Comparison of ENCODE assay signal across 15 mouse cellular contexts in genomic region chr2:31053426-31053825, GRCm38 (mm10).
"Had no signal": no experiment of that assay in that cellular context is flagged by ENCODE, and none has a peak within 500 bp of the region (broad histone marks: within the 10 kb centered on the region; RNA-seq: fewer than 3 reads in every experiment).

No protein-coding gene starts in this region.

- H3K4me1 ChIP-seq: neural tube, embryonic 15.5 days; stomach, embryonic 15.5 days had no signal

- H3K4me3 ChIP-seq: neural tube, embryonic 15.5 days; stomach, embryonic 15.5 days had no signal

- H3K9ac ChIP-seq: neural tube, embryonic 15.5 days; stomach, embryonic 15.5 days had no signal

- DNase-seq: retina, postnatal 1 day; right cerebral cortex, adult 18-20 months; right cerebral cortex, postnatal 14 days; right cerebral cortex, postnatal 25 days; right cerebral cortex, postnatal 4 days; spleen, adult 18-20 months; thymus, adult 18-20 months; thymus, adult 2 months; thymus, postnatal 14 days; thymus, postnatal 25 days; thymus, postnatal 36 days; thymus, postnatal 4 days had no signal

- H3K9me3 ChIP-seq: neural tube, embryonic 15.5 days; stomach, embryonic 15.5 days had no signal

- H3K27ac ChIP-seq: neural tube, embryonic 15.5 days; stomach, embryonic 15.5 days; stomach, postnatal 0 days had no signal

- H3K27me3 ChIP-seq: neural tube, embryonic 15.5 days; stomach, embryonic 15.5 days had no signal

- H3K4me2 ChIP-seq: neural tube, embryonic 15.5 days; stomach, embryonic 15.5 days had no signal
